Mouse (Mus musculus) spleen, postnatal 10 days (tissue): ENCODE measurements around the gene Creld1.

Experiments
- DNase-seq, 2 experiments: peaks; one replicate each; pipeline ENCODE4 v3.0.0; 2021 to 2022; ENCODE audit warnings: low spot score in 2 of 2

Gene Creld1

DNA sequence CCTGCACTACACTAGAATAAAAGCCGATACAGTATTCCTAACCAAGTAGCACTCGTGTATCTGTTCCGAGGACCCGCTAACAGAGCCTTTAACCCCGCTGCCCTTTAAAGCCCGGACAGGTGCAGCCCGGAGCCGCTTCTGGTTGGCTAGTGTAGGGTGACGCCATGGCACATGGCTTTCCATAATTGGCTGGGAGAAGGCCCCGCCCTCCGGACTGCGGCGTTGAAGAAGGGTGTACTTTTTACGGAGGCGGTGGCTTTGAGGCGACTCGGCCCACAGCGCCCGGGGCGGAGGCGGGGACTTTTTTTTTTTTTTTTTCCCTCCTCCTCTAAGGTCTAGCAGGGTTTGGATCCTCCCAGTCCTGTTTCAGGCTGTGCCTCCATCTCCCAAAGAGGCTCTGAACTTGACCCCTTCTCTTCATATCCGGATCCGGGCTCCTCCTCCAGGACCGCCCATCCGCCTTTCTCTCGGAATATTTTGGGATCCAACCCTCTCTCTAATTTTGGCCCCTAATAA, at the start of gene Creld1:
Gene Creld1 (plus strand): TSS at position 198 of the 516 bp plus-strand sequence.
- peak; percentile 81 to 95 for DNase-seq

DNA sequence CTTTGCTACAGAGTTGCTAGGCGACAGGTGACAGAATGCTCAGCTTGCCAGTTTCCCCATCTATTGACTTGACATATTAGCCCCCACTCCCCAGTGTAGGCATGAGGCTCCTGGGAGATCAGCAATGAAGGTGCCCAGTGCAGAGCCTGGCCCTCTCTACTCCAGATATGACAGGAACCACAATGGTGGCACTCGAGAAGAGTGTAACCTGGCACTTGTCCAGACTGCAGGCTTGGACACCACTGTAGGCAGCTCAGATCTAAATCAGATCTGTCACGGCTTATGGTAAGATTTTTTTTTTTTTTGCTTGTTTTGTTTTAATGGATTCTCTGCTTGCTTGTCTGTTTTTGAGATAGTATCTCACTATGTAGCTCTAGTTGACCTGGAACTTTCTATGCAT, 49.4 kb upstream of the Creld1 start:
- no peak for DNase-seq

DNA sequence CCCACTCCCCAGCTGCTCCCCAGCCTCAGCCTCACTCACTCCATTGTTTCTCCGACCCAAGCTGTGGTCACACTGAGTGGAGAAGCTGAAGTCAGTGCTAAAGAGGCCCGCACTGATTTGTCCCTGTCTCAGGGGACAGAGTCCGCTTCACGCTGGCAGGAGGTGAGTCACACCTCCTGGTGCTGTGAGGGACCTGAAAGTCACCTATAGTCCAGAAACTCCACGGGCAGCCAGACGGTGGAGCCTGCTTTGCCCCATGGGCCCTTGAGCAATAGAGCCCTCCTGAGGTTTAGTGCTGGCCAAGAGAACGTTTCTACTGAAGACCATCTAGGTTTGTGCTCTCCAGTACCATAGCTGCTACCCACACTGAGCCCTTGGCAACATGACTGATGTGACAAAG, 48.4 kb upstream of the Creld1 start:
- no peak for DNase-seq

DNA sequence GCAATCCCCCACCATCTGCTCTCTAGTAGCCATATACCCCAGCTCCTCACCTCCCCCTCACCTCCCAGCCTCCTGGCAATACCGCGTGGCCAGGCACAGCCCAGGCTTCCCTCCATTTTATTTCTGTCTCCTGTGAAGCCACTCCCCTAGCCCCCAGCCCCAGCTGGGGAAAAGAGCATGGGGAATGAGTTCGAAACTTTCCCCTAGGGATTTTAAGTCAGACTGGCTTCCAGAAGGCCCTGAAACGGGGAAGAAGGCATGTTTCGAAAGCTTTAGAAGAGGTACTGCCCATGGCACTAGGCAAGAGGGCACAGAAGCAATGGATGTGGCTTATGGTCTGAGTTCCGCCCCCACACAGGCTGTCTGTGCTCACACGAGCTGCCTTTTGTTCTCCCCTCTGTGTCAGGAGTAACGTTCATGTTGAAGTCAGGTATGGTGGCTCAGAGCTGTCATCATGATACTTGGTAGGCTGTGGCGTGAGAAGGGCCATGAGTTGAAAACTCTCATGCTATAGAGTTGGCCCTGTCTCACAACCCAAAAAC, 47.4 kb upstream of the Creld1 start, which contains the start of gene Cidec:
Gene Cidec (minus strand): TSS at position 97 of the 542 bp plus-strand sequence.
- no peak for DNase-seq

DNA sequence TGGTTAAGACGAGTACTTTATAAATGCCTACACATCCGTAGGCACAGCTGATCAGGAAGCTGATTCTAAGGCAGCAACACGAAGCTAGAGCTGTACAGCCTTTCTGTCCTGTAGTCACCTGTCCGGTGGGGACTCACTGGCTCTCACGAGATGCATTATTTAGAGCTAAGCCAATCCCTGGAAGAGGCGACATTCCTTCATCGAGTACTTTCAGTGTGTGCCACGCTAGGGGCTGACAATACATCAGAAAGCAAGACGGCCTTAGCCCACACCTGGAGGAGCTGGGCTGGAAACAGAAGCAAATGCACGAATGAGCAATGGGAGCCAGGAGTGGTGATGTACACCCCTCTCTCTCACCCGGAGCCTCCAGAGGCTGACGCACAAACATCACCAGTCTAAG, 46.0 kb upstream of the Creld1 start:
- DNase-seq: no peak

DNA sequence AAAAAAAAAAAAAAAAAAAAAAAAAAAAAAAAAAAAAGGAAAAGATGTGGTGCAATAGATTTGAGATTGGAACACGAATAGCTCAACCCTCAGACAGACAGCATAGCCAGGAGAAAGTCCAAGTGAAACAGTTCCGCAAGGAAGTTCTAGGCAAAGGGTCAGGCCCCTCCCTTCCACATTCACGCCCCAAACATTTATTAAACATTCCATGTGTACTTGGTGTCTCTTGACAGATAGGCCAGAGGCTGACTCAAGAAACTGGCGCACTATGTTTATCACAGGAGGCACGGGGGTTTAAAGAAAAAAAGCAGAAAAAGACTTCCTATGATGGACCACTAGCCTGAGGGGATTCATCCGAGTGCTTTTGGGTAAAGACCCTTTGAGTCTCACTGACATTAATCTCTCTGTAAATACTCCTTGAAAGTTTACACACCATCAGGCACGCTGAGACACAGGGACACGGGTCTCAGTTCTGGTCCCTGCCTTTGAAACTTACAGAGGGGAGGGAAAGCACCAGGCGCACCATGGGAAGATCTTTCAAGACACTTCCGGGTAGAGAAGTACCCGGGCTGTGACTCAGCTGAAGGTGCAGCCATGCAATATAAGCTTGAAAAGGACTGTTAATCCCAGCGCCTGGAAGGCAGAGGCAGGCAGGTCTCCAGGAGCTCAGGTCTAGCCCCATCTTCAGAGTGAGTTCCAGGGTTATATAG, 44.2 kb upstream of the Creld1 start:
- DNase-seq: no peak

DNA sequence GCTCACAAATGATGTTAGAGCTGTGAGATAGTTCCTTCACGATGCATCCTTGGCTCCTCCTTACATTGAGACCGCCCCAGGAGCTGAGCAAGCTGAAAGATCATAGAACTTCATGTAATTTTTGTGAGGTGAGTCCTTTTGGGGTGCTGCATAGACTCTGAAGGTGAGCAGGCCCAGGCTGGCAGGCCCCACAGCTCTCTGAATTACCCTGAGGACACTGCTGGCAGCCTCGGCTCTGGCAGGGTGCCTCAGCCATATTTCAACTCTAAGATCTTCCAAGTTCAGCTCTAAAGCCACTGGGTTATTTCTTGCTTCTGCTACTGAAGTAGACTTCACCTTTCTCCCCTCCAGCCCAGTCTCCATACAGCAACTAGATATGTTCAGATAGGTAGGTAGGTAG, 42.4 kb upstream of the Creld1 start:
- no peak for DNase-seq

DNA sequence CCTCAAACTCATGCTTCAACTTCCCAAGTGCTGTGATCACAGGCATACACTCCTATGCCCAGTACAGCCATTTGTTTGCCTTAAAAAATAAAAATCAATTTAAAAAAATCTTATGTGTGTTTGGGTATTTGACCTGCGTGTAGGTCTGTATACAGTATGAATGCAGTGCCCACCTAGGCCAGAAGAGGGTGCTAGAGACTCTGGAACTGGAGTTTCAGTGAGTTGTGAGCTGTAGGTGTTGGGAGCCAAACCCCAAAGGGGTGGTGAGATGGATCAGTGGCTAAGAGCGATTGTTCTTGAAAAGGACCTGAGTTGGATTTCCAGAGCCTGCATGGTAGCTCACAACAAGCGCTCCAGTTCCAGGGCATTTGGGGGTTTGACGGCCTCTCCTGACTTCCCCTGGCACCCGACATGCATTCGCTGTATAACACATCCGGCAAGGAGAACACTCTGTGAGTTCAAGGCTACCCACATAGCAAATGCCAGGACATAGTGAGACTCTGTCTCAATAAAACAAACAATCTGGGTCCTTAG, 41.9 kb upstream of the Creld1 start:
- peak; percentile 66 to 86 for DNase-seq

DNA sequence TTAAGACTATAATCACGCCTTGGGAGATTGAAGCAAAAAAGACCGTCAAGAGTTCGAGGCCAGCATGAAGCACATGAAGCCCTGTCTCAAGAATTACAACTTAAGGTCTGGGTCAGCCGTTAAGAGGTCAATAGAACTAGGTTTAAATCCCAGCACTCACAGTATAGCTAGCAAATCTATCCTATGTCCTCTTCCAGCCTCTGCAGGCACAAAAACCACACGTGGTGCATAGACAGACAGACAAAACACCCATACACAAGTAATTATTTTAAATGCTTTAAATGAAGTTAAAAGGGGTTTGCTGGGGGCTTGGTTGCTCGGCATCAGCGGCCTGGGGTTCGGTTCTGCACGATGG, 41.0 kb upstream of the Creld1 start:
- DNase-seq: no peak

DNA sequence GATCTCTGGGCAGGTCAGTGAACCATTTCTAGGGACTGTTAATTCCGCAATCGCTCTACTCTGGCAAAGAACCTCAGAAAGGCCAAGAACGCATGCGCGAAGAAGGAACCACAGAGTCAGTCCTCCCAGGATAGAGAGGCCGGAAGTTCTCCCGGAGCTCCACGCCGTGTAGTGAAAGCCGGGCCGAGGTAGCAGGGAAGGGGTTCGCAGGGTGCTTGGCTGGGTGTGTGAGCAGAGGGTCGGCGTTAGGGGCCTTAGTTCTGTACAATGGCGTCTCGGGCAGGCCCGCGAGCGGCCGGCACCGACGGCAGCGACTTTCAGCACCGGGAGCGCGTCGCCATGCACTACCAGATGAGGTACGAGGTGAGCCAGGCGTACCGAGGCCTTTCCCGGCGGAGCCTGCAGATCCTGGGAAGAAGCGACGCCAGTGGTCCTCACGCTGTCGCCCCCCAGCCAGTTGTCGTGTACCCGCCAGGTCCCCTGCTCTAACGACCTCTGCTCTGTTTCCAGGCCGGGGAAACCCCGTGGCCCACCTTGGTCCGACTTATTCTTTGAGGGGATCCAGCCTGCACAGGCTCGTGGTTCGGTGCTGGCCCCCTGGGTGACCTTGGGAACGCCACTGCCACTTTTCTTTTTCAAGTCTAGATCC, 40.5 kb upstream of the Creld1 start, which contains the start of gene Jagn1:
Gene Jagn1 (plus strand): TSS at position 128 of the 649 bp plus-strand sequence.
- peak; percentile 92 to 93 for DNase-seq

DNA sequence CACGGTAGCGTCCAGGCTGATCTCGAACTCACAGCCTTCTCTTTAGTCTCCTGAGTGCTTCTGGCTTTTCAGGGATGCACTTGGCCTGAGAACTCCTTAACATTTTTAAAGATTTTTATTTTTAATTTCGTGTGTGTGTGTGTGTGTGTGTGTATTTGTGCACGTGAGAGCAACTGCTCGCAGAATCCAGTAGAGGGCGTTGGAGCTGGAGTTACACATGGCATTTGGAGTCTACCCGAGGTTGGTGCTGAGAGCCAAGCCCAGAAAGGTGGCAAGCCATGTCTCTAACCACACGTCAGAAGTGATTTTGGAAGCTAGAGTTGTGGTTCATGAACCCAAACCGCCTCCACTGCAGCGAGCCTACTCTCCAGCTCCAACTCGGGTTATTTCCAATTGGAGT, 40.0 kb upstream of the Creld1 start:
- no peak for DNase-seq

DNA sequence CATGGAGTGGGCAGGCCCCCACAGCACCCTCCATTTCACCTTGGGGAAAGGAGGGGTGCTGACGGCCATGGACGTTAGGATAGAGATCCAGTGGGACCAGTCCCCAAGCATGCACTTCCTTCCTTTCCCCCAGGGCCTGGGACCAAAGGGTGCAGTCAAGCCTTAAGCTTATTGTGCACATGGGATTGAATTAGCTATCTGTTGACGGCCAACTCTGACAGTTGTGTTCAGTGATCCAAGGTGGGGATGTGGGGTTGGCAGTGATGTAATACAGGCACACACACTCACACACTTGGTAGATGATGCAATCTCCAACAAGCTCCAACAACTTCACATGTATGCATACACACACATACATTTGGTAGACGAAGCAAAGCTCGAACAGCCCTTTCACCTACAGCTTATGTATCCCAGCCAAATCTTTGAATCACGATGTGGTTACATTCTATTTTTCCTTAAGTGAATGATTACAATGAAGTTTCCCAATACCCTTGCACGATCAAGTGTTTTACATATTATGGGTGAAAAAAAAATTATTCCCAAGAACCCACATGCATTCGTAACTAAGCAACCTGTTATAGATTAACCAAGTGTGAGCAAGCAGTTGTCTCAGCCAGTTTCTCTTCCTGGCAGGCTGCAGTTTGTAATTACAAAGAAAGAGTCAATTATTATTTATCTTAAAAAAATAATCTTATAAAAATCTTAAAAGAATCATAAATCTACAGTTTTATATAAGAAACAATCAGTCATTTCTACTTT, 38.7 kb upstream of the Creld1 start:
- no peak for DNase-seq

DNA sequence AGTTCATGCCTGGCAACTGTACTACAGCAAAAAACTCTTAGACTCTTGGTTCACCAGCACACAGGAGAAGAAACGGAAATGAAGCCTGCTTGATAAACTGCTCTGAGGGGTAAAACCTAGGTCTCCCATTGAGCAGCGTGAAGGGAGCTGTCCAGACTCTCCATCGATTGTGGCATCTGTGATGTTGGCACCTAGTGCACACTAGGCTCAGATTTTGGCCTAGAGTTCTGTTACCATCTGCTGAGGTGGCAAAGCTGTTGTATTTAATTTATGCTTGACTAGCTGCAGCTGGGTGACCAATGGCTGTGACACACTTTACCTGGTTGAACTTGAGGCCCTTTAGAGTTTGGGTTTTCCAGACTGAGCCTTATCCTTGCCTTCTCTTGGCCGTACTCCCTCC, 35.5 kb upstream of the Creld1 start:
- DNase-seq: no peak

DNA sequence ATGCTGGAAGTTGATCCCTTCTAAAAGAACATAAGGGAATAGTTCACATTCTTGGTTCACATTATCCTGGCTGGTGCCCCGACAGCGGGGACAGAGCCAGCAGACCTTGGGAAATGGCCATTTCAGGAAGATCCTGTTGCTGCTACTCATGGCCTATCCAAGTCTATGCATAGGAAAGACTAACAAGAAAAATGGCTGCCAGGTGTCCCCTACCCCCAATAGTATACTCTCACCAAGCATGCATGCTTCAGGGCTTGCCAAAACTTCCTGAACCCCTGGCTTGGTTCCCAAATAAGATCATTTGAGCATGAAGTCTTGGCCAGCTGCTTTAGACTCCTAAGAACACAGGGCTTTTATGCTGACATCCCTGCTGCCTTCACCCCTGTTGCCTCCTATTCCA, 31.3 kb upstream of the Creld1 start:
- DNase-seq: no peak

DNA sequence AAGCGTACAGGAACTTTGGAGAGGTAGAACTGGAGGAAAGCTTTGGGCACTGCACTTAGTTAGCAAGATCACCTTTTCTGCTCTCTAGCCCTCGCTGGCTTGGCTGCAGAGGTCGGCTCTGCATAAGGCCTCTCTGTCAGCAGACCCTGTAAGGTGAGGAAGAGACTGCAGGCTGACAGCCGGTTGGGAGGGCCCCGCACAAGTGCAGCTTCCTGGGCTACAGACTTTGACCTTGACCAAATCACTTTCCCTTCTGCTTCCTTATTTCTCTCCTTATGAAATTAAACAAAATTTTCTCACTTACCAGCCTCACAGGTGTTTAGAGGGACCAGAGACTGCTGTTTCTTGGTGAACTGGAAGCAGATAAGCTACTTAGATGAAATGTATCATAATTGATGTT, 28.1 kb upstream of the Creld1 start:
- DNase-seq: no peak

DNA sequence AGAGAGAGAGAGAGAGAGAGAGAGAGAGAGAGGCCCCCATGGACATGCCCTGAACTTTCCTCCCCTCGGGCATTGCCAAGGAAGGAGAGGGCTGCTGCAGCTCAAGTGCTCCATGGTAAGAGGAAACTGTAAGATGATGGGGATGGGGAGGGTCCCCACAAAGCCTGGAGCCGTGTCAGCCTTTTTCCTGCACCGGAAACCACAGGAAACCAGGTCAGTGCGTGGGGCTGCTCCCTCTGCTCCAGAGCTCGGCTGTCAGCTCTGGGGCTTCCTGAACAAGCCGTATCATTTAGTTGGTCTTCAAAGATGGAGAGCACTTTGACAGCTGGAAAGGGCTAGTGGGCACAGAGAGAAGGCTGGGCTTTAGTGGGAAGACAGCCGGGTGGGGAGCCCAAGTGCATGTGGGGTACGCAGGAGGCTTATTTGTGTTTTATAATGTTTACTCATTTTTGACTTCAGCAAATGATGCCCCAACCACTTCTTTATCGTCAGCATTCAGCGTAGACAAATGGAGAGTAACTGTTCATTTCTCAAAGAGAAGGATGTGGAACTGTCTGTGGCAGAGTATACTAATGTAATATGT, 25.1 kb upstream of the Creld1 start, which contains the start of gene Il17re:
Gene Il17re (plus strand): TSS at position 533 of the 583 bp plus-strand sequence.
- DNase-seq: no peak

DNA sequence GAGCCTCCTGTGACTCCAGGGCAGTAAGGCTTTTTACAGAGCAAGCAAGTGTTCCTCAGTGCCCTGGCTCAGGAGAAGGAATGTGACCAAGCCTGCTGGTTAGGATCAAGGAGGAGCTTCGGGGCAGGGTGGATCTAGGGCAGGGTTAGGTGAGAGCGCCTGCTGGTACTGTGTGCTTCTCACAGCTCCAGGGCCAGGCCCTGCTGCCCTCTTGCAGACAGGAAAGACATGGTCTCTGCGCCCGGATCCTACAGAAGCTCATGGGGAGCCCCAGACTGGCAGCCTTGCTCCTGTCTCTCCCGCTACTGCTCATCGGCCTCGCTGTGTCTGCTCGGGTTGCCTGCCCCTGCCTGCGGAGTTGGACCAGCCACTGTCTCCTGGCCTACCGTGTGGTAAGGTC, 24.5 kb upstream of the Creld1 start:
- no peak for DNase-seq

DNA sequence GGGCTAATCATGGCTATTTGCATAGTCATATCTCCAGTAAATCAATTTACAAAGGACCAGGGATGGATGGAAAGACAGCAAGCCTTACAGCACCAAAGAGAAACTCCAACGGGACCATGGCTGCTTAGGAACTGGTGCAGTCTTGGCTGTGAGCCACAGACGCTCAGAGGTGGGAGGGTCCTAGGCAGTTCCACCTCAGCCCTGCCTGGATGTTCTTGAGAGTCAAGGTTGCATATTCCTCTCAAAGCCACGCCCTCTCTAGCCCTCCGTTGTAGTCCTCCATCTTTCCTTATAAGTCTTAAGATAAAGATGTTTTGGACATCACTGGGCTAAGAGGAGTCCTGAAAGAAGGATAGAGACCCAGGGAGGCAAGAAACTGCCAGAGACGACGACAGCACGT, 19.1 kb upstream of the Creld1 start:
- no peak for DNase-seq

DNA sequence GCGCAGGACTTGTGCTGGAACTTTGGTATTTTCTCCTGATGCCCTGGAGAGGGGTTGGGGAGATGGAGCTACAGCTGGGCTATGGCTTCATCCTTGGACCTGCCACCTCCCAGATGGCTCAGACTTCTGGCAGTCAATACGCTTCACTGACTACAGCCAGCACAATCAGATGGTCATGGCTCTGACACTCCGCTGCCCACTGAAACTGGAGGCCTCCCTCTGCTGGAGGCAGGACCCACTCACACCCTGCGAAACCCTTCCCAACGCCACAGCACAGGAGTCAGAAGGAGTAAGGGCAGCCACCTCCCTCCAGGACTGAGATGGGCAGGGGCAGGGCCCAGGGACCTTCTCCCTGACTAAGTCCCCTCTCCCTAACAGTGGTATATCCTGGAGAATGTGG, 17.5 kb upstream of the Creld1 start:
- no peak for DNase-seq

DNA sequence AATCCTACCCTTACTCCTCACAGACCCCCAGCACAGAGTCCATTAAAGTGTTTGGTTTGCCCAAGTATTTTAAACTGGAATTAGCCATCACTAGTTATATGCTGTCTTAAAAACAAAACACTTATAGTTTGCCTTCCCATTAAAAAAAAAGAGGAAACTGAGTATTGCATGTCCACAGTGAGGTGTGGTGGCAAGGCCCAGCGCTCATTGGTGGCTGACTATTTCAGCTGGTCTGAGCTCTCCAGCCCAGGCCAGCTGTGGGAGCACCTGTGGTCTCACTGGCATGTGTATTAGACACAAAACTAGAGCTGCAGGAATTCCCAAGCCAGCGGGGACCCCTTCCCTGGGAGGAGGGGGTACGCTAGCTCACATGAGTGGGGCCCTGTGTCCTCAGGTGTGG, 14.6 kb upstream of the Creld1 start:
- DNase-seq: no peak

DNA sequence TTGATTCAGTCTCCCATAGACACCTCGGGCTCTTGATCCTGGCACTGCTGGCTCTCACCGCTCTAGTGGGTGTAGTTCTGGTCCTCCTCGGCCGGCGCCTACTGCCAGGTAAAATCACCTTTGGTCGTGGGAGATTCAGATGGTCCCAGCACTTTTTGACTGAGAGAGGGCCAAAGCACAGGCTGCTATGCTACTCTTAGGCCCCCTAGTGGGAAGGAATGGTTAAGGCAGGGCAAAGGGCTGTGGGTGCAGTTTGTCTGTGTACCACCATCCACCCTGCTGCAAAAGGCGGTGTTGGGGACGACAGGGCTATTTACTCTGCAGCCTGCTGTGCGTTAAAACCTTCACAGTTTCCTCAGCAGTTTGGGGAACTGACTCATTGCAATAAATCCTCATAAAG, 14.1 kb upstream of the Creld1 start:
- DNase-seq: peak; percentile 52 to 79

DNA sequence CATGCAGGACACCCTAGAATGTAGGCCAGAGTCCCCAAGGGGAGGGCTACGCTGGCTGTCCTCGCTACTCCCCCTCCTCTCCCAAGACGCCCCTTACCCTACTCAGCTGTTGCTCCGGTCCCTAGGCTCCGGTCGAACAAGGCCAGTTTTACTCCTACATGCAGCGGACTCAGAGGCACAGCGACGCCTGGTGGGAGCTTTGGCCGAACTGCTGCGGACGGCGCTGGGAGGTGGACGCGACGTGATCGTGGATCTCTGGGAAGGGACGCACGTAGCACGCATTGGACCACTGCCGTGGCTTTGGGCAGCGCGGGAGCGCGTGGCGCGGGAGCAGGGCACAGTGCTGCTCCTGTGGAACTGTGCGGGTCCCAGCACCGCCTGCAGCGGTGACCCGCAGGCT, 13.7 kb upstream of the Creld1 start:
- DNase-seq: peak; percentile 58 to 80
